Mouse (Mus musculus) liver, embryonic 16.5 days (tissue): ENCODE data around the gene Kcnj10. TPM values are rescaled to one million over a fixed set of nuclear protein-coding genes. Genes with fewer than 3 reads are reported as not detected.

Source experiments
- ATAC-seq: fragments of 200-750 bp; cut with Nextera tagmentation; 2 replicates; pipeline ENCODE4 v1.8.0; 2017; ENCODE audit warnings: low read depth, mild to moderate bottlenecking, moderate number of reproducible peaks, moderate library complexity
- H3K27ac ChIP-seq: fragments of 300-500 bp; sonication (generic); 2 replicates; pipeline ENCODE4 v1.5.1; 2014; ENCODE audit warnings: mild to moderate bottlenecking, low read length
- H3K27me3 ChIP-seq: fragments of 300-500 bp; sonication (generic); 2 replicates; pipeline ENCODE4 v1.6.1; 2014; ENCODE audit warnings: low read depth, low read length, mixed read lengths; ENCODE audit not compliant: control insufficient read depth, insufficient read depth
- H3K36me3 ChIP-seq: fragments of 300-500 bp; sonication (generic); 2 replicates; pipeline ENCODE4 v1.6.1; 2014; ENCODE audit warnings: mild to moderate bottlenecking; ENCODE audit not compliant: control insufficient read depth, insufficient read depth
- H3K4me1 ChIP-seq: fragments of 300-500 bp; sonication (generic); 2 replicates; pipeline ENCODE4 v1.6.1; 2014; ENCODE audit warnings: low read depth, low read length, mixed read lengths; ENCODE audit not compliant: control insufficient read depth
- H3K4me2 ChIP-seq: fragments of 300-500 bp; sonication (generic); 2 replicates; pipeline ENCODE4 v1.6.1; 2014; ENCODE audit warnings: low read depth, low read length, mixed read lengths
- H3K4me3 ChIP-seq: fragments of 300-500 bp; sonication (generic); 2 replicates; pipeline ENCODE4 v1.5.1; 2014; ENCODE audit warnings: low read depth, mild to moderate bottlenecking, low read length
- H3K9ac ChIP-seq: fragments of 300-500 bp; sonication (generic); 2 replicates; pipeline ENCODE4 v1.6.1; 2014; ENCODE audit warnings: low read depth, low read length
- H3K9me3 ChIP-seq: fragments of 300-500 bp; sonication (generic); replicated peaks from 2 replicates; pipeline ENCODE4 v1.6.1; 2016; ENCODE audit warnings: low read length; ENCODE audit not compliant: control insufficient read depth
- WGBS: fragments of 180-500 bp; shearing (Covaris S2); extraction: QIAGEN DNeasy Blood & Tissue Kit; methylation state at CpG from one replicate; pipeline ENCODE4 v1.1.7; 2014; ENCODE audit not compliant: insufficient replicate concordance; 5-methylcytosine and 5-hydroxymethylcytosine counted together
- polyA plus RNA-seq: library from polyadenylated mRNA; unstranded; fragments of >200 nt; fragmentation: Nextera tagmentation; extraction: Ambion mirVana; gene quantifications from 2 replicates; pipeline ENCODE4 v1.2.1, GENCODE M21; 2015

The Kcnj10 gene
- polyA plus RNA-seq, 1 experiment from 2014 or later = 0.07 TPM

DNA sequence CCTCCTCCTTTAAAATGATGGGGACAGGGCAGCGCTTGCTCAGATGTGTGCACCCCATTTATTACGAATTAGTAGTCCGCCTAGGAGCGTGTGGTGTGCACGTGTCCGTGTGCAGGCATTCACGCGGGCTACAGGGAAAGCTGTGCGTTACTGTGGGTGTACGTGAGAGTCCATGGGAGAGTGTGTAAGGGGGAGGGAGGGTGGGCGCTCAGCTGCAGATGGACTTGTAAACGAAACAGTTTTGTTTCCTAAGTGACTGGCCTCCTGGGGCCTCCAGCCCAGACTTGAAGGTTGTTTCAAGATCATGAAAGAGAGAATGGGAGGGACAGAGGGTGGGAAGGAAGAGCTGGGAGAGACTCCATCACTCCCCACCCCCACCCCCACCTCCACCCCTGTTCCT lies 39.8 kb upstream of the Kcnj10 start:
- no peaks in the 10 kb centered on the region; the same call in none of the 2 replicates for H3K27me3 ChIP-seq
- no peaks in the 10 kb centered on the region for H3K9me3 ChIP-seq
- H3K36me3 ChIP-seq = no peaks in the 10 kb centered on the region
- H3K4me2 ChIP-seq = no peak overlapping the region
- no peak overlapping the region for H3K27ac ChIP-seq
- H3K4me3 ChIP-seq = no peak overlapping the region
- 71% methylated on average over 12 of the region's 12 CpGs for WGBS
- ATAC-seq = no peak
- peaks cover 22% of the 10 kb centered on the region for H3K4me1 ChIP-seq
- no peak overlapping the region for H3K9ac ChIP-seq

- Histone ChIP-seq H3K4me2 (no peak overlapping the region), H3K4me3 (no peak overlapping the region), H3K4me1 (peaks cover 22% of the 10 kb centered on the region), H3K9me3 (no peaks in the 10 kb centered on the region), H3K27me3 (no peaks in the 10 kb centered on the region; the same call in none of the 2 replicates), H3K27ac (no peak overlapping the region), H3K9ac (no peak overlapping the region), H3K36me3 (no peaks in the 10 kb centered on the region)
- ATAC-seq = no peak
- WGBS = 39% methylated on average over 3 of the region's 3 CpGs
Observed at GRCm38 (mm10) chr1:172302311-172302710, 38.7 kb upstream of the Kcnj10 start.

DNA sequence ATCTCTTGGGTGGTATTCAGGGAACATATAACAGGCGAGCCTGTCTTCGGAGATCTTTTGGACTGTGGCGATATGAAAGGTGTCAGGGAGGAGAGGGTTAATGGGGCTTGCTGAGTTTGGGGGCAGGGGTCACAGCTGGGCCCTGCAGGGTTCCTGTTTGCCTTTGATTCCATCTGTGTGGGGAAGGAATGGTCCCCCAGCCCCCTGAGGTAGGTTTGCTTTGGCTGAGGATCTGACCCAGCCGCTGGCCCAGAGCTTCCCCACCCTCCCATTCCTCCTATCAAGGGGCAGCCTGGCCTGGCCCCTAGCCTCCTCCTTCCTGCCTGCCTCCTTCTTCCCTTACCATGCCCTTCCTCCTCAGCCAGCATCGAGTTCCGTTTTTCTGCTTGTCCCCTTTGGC lies 38.2 kb upstream of the Kcnj10 start:
- H3K9ac ChIP-seq = no peak overlapping the region
- ATAC-seq = no peak
- WGBS = 13% methylated on average over 6 of the region's 6 CpGs
- no peak overlapping the region for H3K4me3 ChIP-seq
- H3K27me3 ChIP-seq = no peaks in the 10 kb centered on the region; the same call in 1 of the 2 replicates
- H3K9me3 ChIP-seq = no peaks in the 10 kb centered on the region
- peaks cover 25% of the 10 kb centered on the region for H3K4me1 ChIP-seq
- no peak overlapping the region for H3K27ac ChIP-seq
- no peak overlapping the region for H3K4me2 ChIP-seq
- no peaks in the 10 kb centered on the region for H3K36me3 ChIP-seq

DNA sequence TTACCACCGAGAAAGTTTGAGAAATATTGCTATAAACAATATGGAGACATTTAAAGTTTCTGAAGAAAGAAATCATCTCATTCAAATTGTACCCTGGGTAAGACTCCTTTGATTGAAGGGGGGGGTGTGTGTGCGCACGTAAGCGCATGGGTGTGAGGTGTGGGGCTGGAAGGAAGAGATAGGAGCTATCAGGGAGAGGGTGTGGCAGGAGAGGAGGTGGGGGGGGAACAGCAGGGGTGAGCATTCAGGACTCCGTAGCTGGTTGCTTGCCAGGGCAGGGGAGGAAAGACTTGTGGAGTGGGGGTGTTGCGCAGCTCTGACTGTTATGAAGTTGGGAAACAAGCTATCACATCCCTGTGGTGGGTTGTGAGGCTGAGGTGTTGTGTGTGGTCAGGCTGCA lies 36.6 kb upstream of the Kcnj10 start:
- WGBS = 11% methylated on average over 6 of the region's 6 CpGs
- H3K27ac ChIP-seq = no peak overlapping the region
- H3K27me3 ChIP-seq = no peaks in the 10 kb centered on the region; the same call in 1 of the 2 replicates
- no peak overlapping the region for H3K4me2 ChIP-seq
- peaks cover 25% of the 10 kb centered on the region for H3K4me1 ChIP-seq
- H3K4me3 ChIP-seq = no peak overlapping the region
- peak; percentile 68 for ATAC-seq
- no peaks in the 10 kb centered on the region for H3K9me3 ChIP-seq
- H3K9ac ChIP-seq = no peak overlapping the region
- H3K36me3 ChIP-seq = no peaks in the 10 kb centered on the region

DNA sequence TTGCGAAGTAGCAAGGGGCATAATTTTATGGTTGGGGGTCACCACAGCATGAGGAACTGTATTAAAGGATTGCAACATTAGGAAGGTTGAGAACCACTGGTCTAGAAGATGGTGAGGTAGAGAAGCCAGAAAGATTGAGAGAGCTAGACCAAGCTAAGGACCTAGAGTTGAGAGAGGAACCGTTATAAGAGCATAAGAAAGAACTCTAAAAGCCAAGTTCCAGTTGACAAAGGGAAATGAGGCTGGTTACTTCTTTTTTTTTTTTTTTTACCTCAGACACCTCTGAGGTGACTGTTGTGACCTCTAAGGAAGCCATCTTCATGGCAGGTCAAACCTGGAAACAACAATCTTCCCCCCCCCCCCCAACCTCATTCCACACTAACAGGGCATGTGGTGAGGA lies 35.9 kb upstream of the Kcnj10 start:
- no peak overlapping the region for H3K9ac ChIP-seq
- peaks cover 31% of the 10 kb centered on the region for H3K4me1 ChIP-seq
- H3K4me2 ChIP-seq = no peak overlapping the region
- no peaks in the 10 kb centered on the region; the same call in 1 of the 2 replicates for H3K27me3 ChIP-seq
- WGBS = 40% methylated on average over 2 of the region's 2 CpGs
- no peak for ATAC-seq
- H3K27ac ChIP-seq = no peak overlapping the region
- no peaks in the 10 kb centered on the region for H3K9me3 ChIP-seq
- H3K4me3 ChIP-seq = no peak overlapping the region
- H3K36me3 ChIP-seq = no peaks in the 10 kb centered on the region

DNA sequence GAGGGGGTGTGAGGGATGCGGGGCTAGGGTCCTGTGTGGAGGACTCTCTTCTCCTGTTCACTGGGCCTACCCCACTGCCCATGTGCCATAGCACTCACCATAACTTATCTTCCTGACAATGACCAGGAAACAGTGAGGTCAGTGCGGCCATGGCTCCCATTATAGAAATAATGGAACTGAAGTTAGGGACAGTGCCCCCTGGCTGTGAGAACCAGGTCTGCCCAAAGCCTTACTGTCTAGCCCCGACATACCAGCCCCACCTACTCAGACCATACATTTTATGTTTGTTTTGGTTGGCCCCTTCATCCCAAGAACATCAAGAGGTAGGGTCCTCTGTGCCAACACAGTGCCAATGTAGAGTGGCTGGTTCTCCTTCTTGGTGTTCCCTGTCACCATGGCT lies 35.4 kb upstream of the Kcnj10 start:
- WGBS = 42% methylated on average over 3 of the region's 3 CpGs
- no peak overlapping the region for H3K4me2 ChIP-seq
- no peak overlapping the region for H3K9ac ChIP-seq
- no peaks in the 10 kb centered on the region for H3K9me3 ChIP-seq
- no peak overlapping the region for H3K4me3 ChIP-seq
- H3K27me3 ChIP-seq = no peaks in the 10 kb centered on the region; the same call in 1 of the 2 replicates
- H3K4me1 ChIP-seq = peaks cover 36% of the 10 kb centered on the region
- H3K36me3 ChIP-seq = no peaks in the 10 kb centered on the region
- ATAC-seq = no peak
- H3K27ac ChIP-seq = no peak overlapping the region

GRCm38 (mm10) chr1:172306196-172306595 lies 34.8 kb upstream of the Kcnj10 start:
- Histone ChIP-seq H3K27ac (no peak overlapping the region), H3K4me3 (no peak overlapping the region), H3K4me1 (peaks cover 42% of the 10 kb centered on the region), H3K9me3 (no peaks in the 10 kb centered on the region), H3K27me3 (no peaks in the 10 kb centered on the region; the same call in 1 of the 2 replicates), H3K9ac (no peak overlapping the region), H3K36me3 (no peaks in the 10 kb centered on the region), H3K4me2 (no peak overlapping the region)
- 18% methylated on average over 4 of the region's 4 CpGs for WGBS
- no peak for ATAC-seq

GRCm38 (mm10) chr1:172306885-172307284 lies 34.1 kb upstream of the Kcnj10 start:
- Histone ChIP-seq H3K9ac (no peak overlapping the region), H3K4me1 (peaks cover 47% of the 10 kb centered on the region), H3K36me3 (no peaks in the 10 kb centered on the region), H3K4me2 (no peak overlapping the region), H3K9me3 (no peaks in the 10 kb centered on the region), H3K27ac (no peak overlapping the region), H3K27me3 (no peaks in the 10 kb centered on the region; the same call in 1 of the 2 replicates), H3K4me3 (no peak overlapping the region)
- no peak for ATAC-seq
- WGBS = 58% methylated on average over 6 of the region's 6 CpGs

GRCm38 (mm10) chr1:172307936-172308335 lies 33.1 kb upstream of the Kcnj10 start:
- Histone ChIP-seq H3K9ac (no peak overlapping the region; the same call in 1 of the 2 replicates), H3K27ac (peak overlapping the region; percentile 63), H3K4me3 (no peak overlapping the region), H3K9me3 (no peaks in the 10 kb centered on the region), H3K36me3 (no peaks in the 10 kb centered on the region), H3K27me3 (no peaks in the 10 kb centered on the region; the same call in 1 of the 2 replicates), H3K4me2 (no peak overlapping the region), H3K4me1 (peaks cover 46% of the 10 kb centered on the region)
- WGBS = 62% methylated on average over 10 of the region's 10 CpGs
- ATAC-seq = no peak
